Mouse (Mus musculus) G1E (cell line): ENCODE results near the gene Zdhhc8. TPM values are rescaled to one million over a fixed set of nuclear protein-coding genes. Genes with fewer than 3 reads are reported as not detected.
"Not testable (repeated sequence)": the region's sequence is repeated elsewhere in the genome, so short reads cannot be mapped to it uniquely, and the experiment has no call there.

Experiments used
- ATAC-seq: 2 replicates; pipeline ENCODE4 v1.8.0; 2016; ENCODE audit warnings: mild to moderate bottlenecking; ENCODE audit not compliant: insufficient number of reproducible peaks, poor library complexity, low FRiP score, severe bottlenecking; ENCODE audit errors: extremely low read depth
- DNase-seq: peaks from one replicate; pipeline ENCODE4 v3.0.0; 2012; ENCODE audit warnings: low spot score
- H3K27me3 ChIP-seq: 2 replicates; pipeline ENCODE4 v1.6.1; 2012; ENCODE audit warnings: mild to moderate bottlenecking, low read length, inconsistent platforms; ENCODE audit not compliant: insufficient read depth
- H3K36me3 ChIP-seq: replicated peaks from 2 replicates; pipeline ENCODE3; 2012; ENCODE audit warnings: mild to moderate bottlenecking, inconsistent platforms
- H3K4me1 ChIP-seq: 2 replicates; pipeline ENCODE4 v1.6.1; 2012; ENCODE audit warnings: low read depth, low read length, inconsistent platforms, mixed read lengths; ENCODE audit not compliant: insufficient read depth
- H3K4me3 ChIP-seq: 2 replicates; pipeline ENCODE4 v1.5.1; 2012; ENCODE audit warnings: low read depth, mild to moderate bottlenecking, inconsistent platforms, low read length, moderate library complexity, mixed read lengths
- H3K9me3 ChIP-seq: replicated peaks from 2 replicates; pipeline ENCODE4 v1.6.1; 2012; ENCODE audit warnings: inconsistent platforms
- CTCF ChIP-seq: IDR thresholded peaks from 2 replicates; pipeline ENCODE4 v1.5.1; 2012; ENCODE audit warnings: low read depth, low read length, inconsistent platforms, mixed read lengths
- GATA1 ChIP-seq: IDR thresholded peaks from 2 replicates; pipeline ENCODE4 v1.6.1; 2012; ENCODE audit warnings: borderline replicate concordance, low read length, inconsistent platforms, mixed read lengths
- GATA2 ChIP-seq: IDR thresholded peaks from 2 replicates; pipeline ENCODE4 v1.6.1; 2012; ENCODE audit warnings: low read depth, low read length, inconsistent platforms, borderline replicate concordance
- POLR2AphosphoS5 ChIP-seq: IDR thresholded peaks from 2 replicates; pipeline ENCODE4 v1.6.1; 2012; ENCODE audit warnings: low read depth, low read length, inconsistent platforms; ENCODE audit not compliant: insufficient replicate concordance
- TAL1 ChIP-seq: conservative IDR thresholded peaks from 2 replicates; pipeline ENCODE4 v1.6.1; 2012; ENCODE audit warnings: low read depth, low read length, inconsistent platforms, mixed read lengths
- polyA plus RNA-seq: library from polyadenylated mRNA; stranded (reverse); fragments of >175 nt; gene quantifications from 2 replicates; pipeline ENCODE4 v1.2.3, GENCODE M21; 2012
- total RNA-seq, 2 experiments: library from RNA; stranded (forward) in 1 of 2; stranded (reverse) in 1 of 2; fragments of 200-1000 nt in 1 of 2; fragments of >200 nt in 1 of 2; fragmentation: Nextera tagmentation in 1 of 2; gene quantifications; 2 replicates each; pipeline ENCODE4 v1.2.3; 2014 to 2017

Gene Zdhhc8
- total and polyA plus RNA-seq, 3 experiments, result 0.45 to 4.7 (median 0.71) TPM

DNA sequence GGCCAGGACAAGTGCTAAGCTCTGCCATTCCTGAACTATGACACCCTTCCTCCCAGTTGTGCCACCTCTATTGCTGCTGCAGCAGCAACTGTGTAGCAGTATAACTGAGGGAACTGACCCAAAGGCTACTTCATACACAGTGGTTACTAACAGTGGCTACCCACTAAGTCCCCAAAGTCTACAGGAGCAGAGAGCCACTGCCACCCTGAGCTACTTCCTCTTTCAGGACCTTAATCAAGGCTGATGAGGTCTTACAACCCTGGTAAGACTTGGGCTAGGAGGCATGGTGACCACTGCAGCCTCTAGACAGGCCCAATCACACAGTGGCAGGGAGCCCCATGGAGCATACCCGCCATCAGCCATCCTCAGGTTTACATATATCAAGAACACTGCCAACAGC is 32.9 kb downstream of the Zdhhc8 start:
- H3K9me3 ChIP-seq, result no peaks in the 10 kb centered on the region
- H3K4me3 ChIP-seq, result no peak overlapping the region
- H3K4me1 ChIP-seq, result no peaks in the 10 kb centered on the region
- H3K27me3 ChIP-seq, result peaks cover 45% of the 10 kb centered on the region
- DNase-seq (no peak), ATAC-seq (no peak)
- no peak for TF ChIP-seq CTCF
- no peak for TF ChIP-seq TAL1
- TF ChIP-seq POLR2AphosphoS5, result no peak
- TF ChIP-seq GATA2, result no peak
- TF ChIP-seq GATA1, result no peak
- H3K36me3 ChIP-seq, result no peaks in the 10 kb centered on the region

DNA sequence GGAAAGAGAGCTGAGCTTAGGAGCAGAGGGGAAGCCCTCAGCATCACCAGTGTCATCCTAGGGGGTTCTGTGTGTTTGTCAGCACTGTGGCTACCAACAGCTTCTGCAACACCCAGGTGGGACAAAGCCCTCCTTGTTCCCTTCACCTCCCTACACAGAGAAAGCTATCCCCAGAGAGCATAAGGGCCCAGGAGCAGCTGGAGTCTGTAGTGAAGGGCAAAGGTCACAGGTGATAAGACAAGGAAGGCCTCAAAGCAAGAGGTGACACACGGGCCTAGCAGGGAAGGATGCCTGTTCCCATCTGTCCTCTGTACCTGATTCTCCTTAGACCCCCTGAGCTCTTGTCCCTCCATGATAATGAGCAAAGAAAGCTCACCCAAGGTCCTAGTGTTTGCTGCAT is 33.3 kb downstream of the Zdhhc8 start:
- Histone ChIP-seq H3K27me3 (peaks cover 44% of the 10 kb centered on the region), H3K9me3 (no peaks in the 10 kb centered on the region), H3K4me3 (no peak overlapping the region), H3K36me3 (no peaks in the 10 kb centered on the region), H3K4me1 (no peaks in the 10 kb centered on the region)
- ATAC-seq, result no peak
- DNase-seq, result no peak
- TF ChIP-seq CTCF, result no peak
- no peak for TF ChIP-seq GATA2
- TF ChIP-seq GATA1, result no peak
- no peak for TF ChIP-seq TAL1
- TF ChIP-seq POLR2AphosphoS5, result no peak

DNA sequence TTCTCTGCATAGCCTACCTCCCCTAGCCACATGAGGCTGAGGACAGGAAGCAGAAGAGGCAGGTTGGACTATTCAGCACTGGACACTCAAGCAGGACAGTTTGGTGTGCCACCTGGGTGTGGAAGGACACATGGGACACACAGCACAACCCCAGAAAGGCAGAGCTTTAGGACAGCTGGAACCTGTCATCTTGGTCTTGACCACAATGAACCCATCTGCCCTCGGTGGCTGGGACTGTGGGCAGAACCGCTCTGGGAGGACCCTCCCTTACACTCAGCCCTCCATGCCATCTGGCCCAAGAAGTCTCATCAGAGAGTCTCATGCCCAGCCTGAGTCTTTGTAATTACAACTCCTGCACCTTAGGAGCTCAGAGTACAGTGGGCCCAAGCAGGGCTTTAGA is 34.9 kb downstream of the Zdhhc8 start:
- Histone ChIP-seq H3K4me3 (no peak overlapping the region), H3K4me1 (no peaks in the 10 kb centered on the region), H3K27me3 (peaks cover 44% of the 10 kb centered on the region), H3K36me3 (no peaks in the 10 kb centered on the region), H3K9me3 (no peaks in the 10 kb centered on the region)
- DNase-seq (no peak), ATAC-seq (no peak)
- TF ChIP-seq TAL1 (no peak), GATA2 (no peak), GATA1 (no peak), CTCF (no peak), POLR2AphosphoS5 (no peak)

DNA sequence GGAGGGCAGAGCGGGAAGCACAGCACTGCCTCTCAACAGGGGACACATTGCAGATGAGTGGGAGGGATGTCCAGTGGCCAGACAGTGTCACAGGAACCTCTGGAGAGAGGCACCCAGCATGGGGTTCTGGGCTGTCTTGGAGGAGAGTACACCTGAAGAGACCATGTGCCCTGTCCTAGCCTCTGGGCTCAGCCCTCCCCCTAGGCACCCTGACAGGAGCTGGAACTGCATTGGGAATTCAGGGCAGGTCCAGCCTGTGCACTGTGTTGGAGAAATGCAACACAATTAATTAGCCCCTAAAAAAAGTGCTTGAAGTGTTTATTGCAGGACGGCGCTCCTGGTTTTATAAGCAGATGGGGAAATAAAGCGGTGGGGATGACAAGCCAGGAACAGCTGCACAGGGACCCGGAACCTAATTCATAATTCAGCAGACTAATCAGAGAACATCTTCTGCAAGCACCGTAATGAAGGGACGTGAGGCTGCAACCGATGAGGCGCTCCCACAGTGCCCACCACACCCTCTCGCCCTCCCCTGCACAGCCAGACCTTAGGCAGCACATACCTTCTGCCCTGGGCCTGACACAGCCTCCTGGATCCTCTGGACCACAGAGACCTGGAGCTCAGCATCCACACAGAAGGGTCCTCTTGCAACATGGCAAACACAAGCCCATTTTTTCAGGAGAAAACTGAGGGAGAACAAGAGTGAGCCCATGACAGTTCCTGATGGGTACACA is 36.4 kb downstream of the Zdhhc8 start:
- Histone ChIP-seq H3K27me3 (peaks cover 55% of the 10 kb centered on the region), H3K4me3 (no peak overlapping the region), H3K36me3 (no peaks in the 10 kb centered on the region), H3K9me3 (no peaks in the 10 kb centered on the region), H3K4me1 (no peaks in the 10 kb centered on the region)
- TF ChIP-seq POLR2AphosphoS5, result no peak
- no peak for TF ChIP-seq GATA1
- TF ChIP-seq CTCF, result no peak
- no peak for TF ChIP-seq GATA2
- no peak for TF ChIP-seq TAL1
- DNase-seq, result no peak
- no peak for ATAC-seq

DNA sequence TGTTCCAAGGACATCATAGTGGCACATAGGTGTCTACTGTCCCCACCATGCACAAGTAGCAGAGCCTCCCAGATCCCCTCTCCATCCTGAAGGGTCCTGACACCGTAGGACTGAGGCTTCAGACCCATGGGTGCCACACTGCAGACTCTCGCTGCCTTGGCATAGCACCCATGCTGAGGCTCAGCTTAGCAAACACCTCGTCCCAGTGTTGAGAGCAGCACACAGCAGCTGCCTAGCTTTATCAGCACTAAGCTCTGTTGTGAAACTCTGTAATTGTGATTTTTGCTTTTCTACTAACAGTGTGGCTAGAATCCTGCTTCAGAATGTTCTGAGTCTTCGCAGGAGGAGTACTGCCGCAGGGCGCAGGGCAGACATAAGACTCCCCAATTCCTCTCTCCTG is 37.1 kb downstream of the Zdhhc8 start:
- TF ChIP-seq GATA1 (no peak), TAL1 (no peak), POLR2AphosphoS5 (no peak), GATA2 (no peak), CTCF (no peak)
- H3K27me3 ChIP-seq, result peaks cover 56% of the 10 kb centered on the region
- no peak overlapping the region for H3K4me3 ChIP-seq
- DNase-seq, result no peak
- H3K4me1 ChIP-seq, result no peaks in the 10 kb centered on the region
- no peak for ATAC-seq
- H3K9me3 ChIP-seq, result no peaks in the 10 kb centered on the region
- no peaks in the 10 kb centered on the region for H3K36me3 ChIP-seq

DNA sequence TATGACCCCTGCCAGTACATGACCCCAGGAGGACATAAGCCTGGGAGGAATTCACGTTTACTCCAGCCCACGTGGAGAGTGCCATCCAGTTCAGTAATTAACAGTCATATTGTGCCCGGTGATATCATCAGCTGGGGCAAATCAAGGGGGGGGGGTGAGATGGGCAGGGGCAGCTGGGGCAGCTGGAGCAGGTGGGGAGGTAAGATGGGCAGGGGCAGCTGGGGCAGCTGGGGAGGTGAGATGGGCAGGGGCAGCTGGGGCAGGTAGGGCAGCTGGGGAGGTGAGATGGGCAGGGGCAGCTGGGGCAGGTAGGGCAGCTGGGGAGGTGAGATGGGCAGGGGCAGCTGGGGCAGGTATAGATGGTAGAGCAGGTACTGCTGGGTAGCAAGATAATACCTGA is 39.4 kb downstream of the Zdhhc8 start:
- ATAC-seq, H3K4me1 ChIP-seq, H3K9me3 ChIP-seq, H3K36me3 ChIP-seq, DNase-seq, H3K4me3 ChIP-seq: not testable (repeated sequence)
- H3K27me3 ChIP-seq, result peaks cover 56% of the 10 kb centered on the region
